In genomic region chr2:168005616-168006015, GRCm38 (mm10) we compare ENCODE assay signal across 10 mouse cellular contexts. TPM values are rescaled to one million over a fixed set of nuclear protein-coding genes. Genes with fewer than 3 reads are reported as not detected.
DNase-seq lines count a peak whose midpoint lies in the region; ATAC-seq and TF ChIP-seq lines count a peak whose summit lies in the region.
"Had no signal": no experiment of that assay in that cellular context is flagged by ENCODE, and none has a peak within 500 bp of the region (broad histone marks: within the 10 kb centered on the region; RNA-seq: fewer than 3 reads in every experiment).

No protein-coding gene starts in this region.

- H3K9me3 ChIP-seq in forebrain, embryonic 10.5 days: peaks cover 2% of the 10 kb centered on the region; the same call in 1 of the 2 replicates
- peaks cover under 1% of the 10 kb centered on the region; the same call in 1 of the 2 replicates for H3K9me3 ChIP-seq in forebrain, embryonic 16.5 days (ENCODE audit: control insufficient read depth, low read length)

- no peaks in the 10 kb centered on the region for H3K36me3 ChIP-seq in forebrain, embryonic 10.5 days (replicated peaks)
- H3K36me3 ChIP-seq in forebrain, embryonic 16.5 days (ENCODE audit: control insufficient read depth, insufficient read depth): no peaks in the 10 kb centered on the region

- no peak for DNase-seq in forebrain, embryonic 10.5 days (ENCODE audit: extremely low spot score, low spot score)
- DNase-seq in embryo, embryonic 10.5 days (ENCODE audit: low spot score): peak; percentile 41
- peak; percentile 59 for DNase-seq in kidney, postnatal 10 days
- no peak for DNase-seq in gastrocnemius, adult 2 months
- DNase-seq in gastrocnemius, postnatal 36 days: no peak
- DNase-seq in right cerebral cortex, adult 2 months (ENCODE audit: low spot score in 2 of 2): no peak
- DNase-seq: B cell, adult 2 months; heart, adult 2 months had no signal

- 48% methylated on average over 3 of the region's 3 CpGs for WGBS in forebrain, embryonic 10.5 days
- WGBS in forebrain, embryonic 16.5 days: 62% methylated on average over 3 of the region's 3 CpGs

- intact Hi-C loops in gastrocnemius, adult 2 months (cut with DNase I): no loop called here
- intact Hi-C loops in gastrocnemius, postnatal 36 days (cut with DNase I): loop anchor here (10.0 kb wide), 1 partner anchor 321 kb away; the partner anchor contains the start of genes Cebpb and Tmem189

- H3K27me3 ChIP-seq in forebrain, embryonic 10.5 days (ENCODE audit: poor library complexity, severe bottlenecking): no peaks in the 10 kb centered on the region
- no peaks in the 10 kb centered on the region for H3K27me3 ChIP-seq in forebrain, embryonic 16.5 days (replicated peaks; ENCODE audit: control insufficient read depth, insufficient read depth, low read length)

- no peak for TF ChIP-seq CTCF in gastrocnemius, adult 2 months (IDR thresholded peaks at IDR 0.05)

- ATAC-seq in forebrain, embryonic 16.5 days: no peak
- peak; percentile 31; the same call in 1 of the 2 replicates for ATAC-seq in megakaryocyte-erythroid progenitor cell, adult 5-6 weeks (replicated peaks; ENCODE audit: low FRiP score, low TSS enrichment, poor library complexity, severe bottlenecking)

- no peak overlapping the region for H3K9ac ChIP-seq in forebrain, embryonic 16.5 days (replicated peaks; ENCODE audit: low read depth, low read length)

- H3K4me2 ChIP-seq in forebrain, embryonic 16.5 days (ENCODE audit: low read length): no peak overlapping the region

- peak overlapping the region; percentile 8; the same call in 1 of the 2 replicates for H3K27ac ChIP-seq in forebrain, embryonic 10.5 days
- H3K27ac ChIP-seq in forebrain, embryonic 16.5 days (ENCODE audit: low read length): no peak overlapping the region
- H3K27ac ChIP-seq in gastrocnemius, adult 2 months: no peak overlapping the region
- H3K27ac ChIP-seq: heart, adult 2 months had no signal

- peaks cover 49% of the 10 kb centered on the region for H3K4me1 ChIP-seq in forebrain, embryonic 10.5 days
- H3K4me1 ChIP-seq in forebrain, embryonic 16.5 days (replicated peaks; ENCODE audit: control insufficient read depth, insufficient read depth, low read length): peaks cover 2% of the 10 kb centered on the region; the same call in 1 of the 2 replicates

- no peak overlapping the region for H3K4me3 ChIP-seq in forebrain, embryonic 10.5 days
- H3K4me3 ChIP-seq in forebrain, embryonic 16.5 days (replicated peaks; ENCODE audit: low read length): no peak overlapping the region
- H3K4me3 ChIP-seq in gastrocnemius, adult 2 months: no peak overlapping the region
- H3K4me3 ChIP-seq: heart, adult 2 months had no signal

RNA-seq across cellular contexts. Expression of gene Ripor3, which starts 4.8 kb away (rescaled TPM):
- 0.59 and 0.93 TPM in 2 replicates for polyA plus RNA-seq in forebrain, embryonic 10.5 days (2016; fragmentation: Nextera tagmentation; extraction: Ambion mirVana)
- 0.26 and 0.37 TPM in 2 replicates for polyA plus RNA-seq in forebrain, embryonic 16.5 days (2015; fragmentation: Nextera tagmentation; extraction: Ambion mirVana)
- total RNA-seq in megakaryocyte-erythroid progenitor cell, adult 5-6 weeks (2014; fragmentation: Nextera tagmentation): not detected in 2 replicates
- 0.42 TPM in 1 of 2 replicates, not detected in the other for total RNA-seq in megakaryocyte-erythroid progenitor cell, adult 5-6 weeks (2017)
- under 1 TPM; 0.20 to 0.33 TPM for total RNA-seq in gastrocnemius, adult 2 months (2021)
- total RNA-seq in gastrocnemius, postnatal 36 days (2021): under 1 TPM; 0.39 to 0.64 TPM

Comparison
In these comparisons a context has a peak if more than half of its experiments do, and no peak if none do; other contexts are left out.
1. DNase-seq: peak in embryo, embryonic 10.5 days (single experiment) and kidney, postnatal 10 days (single experiment); none in forebrain, embryonic 10.5 days (single experiment), gastrocnemius, adult 2 months (single experiment), gastrocnemius, postnatal 36 days (0 of 2) and right cerebral cortex, adult 2 months (0 of 2).